Mouse (Mus musculus) lung, adult 2 months (tissue): ENCODE results near the gene Pnpla3.

Source experiments
- CTCF ChIP-seq: fragments of 200-500 bp; IDR thresholded peaks from 2 replicates; pipeline ENCODE4 v1.5.1; 2011; ENCODE audit warnings: mild to moderate bottlenecking, low read length, control low read depth; ENCODE audit not compliant: insufficient read depth
- POLR2A ChIP-seq: fragments of 200-500 bp; IDR thresholded peaks from 2 replicates; pipeline ENCODE4 v1.6.1; 2011; ENCODE audit warnings: low read depth, mild to moderate bottlenecking, control low read depth, low read length, borderline replicate concordance; ENCODE audit errors: extremely low read depth

- TF ChIP-seq CTCF (no peak), POLR2A (no peak)
These were observed 65.0 kb downstream of the Pnpla3 start for GRCm38 (mm10) chr15:84232609-84233008.
